Mouse (Mus musculus) ES-E14 (cell line): ENCODE measurements around the gene Smpd2.

Experiments
- CHD2 ChIP-seq: IDR thresholded peaks from 2 replicates; pipeline ENCODE4 v1.6.1; 2014; ENCODE audit warnings: mild to moderate bottlenecking, low read depth, low read length, inconsistent platforms
- HCFC1 ChIP-seq: IDR thresholded peaks from 2 replicates; pipeline ENCODE4 v1.6.1; 2012; ENCODE audit warnings: low read length, inconsistent platforms, borderline replicate concordance; ENCODE audit not compliant: insufficient read depth
- MAFK ChIP-seq: IDR thresholded peaks from 2 replicates; pipeline ENCODE4 v1.6.1; 2014; ENCODE audit warnings: mild to moderate bottlenecking, low read depth, low read length, inconsistent platforms; ENCODE audit not compliant: insufficient read depth
- ZC3H11A ChIP-seq: IDR thresholded peaks from 2 replicates; pipeline ENCODE4 v1.6.1; 2012; ENCODE audit warnings: low read depth, mild to moderate bottlenecking, inconsistent platforms, low read length, borderline replicate concordance
- ZNF384 ChIP-seq: IDR thresholded peaks from 2 replicates; pipeline ENCODE4 v1.6.1; 2012; ENCODE audit warnings: low read depth, low read length, inconsistent platforms

- no peak for TF ChIP-seq ZNF384
- TF ChIP-seq MAFK, result no peak
- TF ChIP-seq ZC3H11A, result no peak
- no peak for TF ChIP-seq CHD2
- TF ChIP-seq HCFC1, result no peak
Observed at GRCm38 (mm10) chr10:41480938-41481880, 9.0 kb downstream of the Smpd2 start.
